Mouse (Mus musculus) hindbrain, embryonic 14.5 days (tissue): ENCODE data around the gene Fhl2. TPM values are rescaled to one million over a fixed set of nuclear protein-coding genes. Genes with fewer than 3 reads are reported as not detected.

Experiments used
- ATAC-seq: fragments of 200-750 bp; cut with Nextera tagmentation; 2 replicates; pipeline ENCODE4 v1.8.0; 2017; ENCODE audit warnings: moderate number of reproducible peaks, mild to moderate bottlenecking, moderate TSS enrichment, moderate library complexity; ENCODE audit not compliant: low FRiP score
- DNase-seq: peaks from one replicate; pipeline ENCODE4 v3.0.0-alpha.2; 2015; ENCODE audit warnings: low spot score
- H3K27ac ChIP-seq: fragments of 300-500 bp; sonication (generic); 2 replicates; pipeline ENCODE4 v1.5.1; 2014; ENCODE audit warnings: mild to moderate bottlenecking, moderate library complexity
- H3K27me3 ChIP-seq: fragments of 300-500 bp; sonication (generic); 2 replicates; pipeline ENCODE4 v1.6.1; 2014; ENCODE audit warnings: mild to moderate bottlenecking, low read length, mixed read lengths; ENCODE audit not compliant: control insufficient read depth, insufficient read depth
- H3K36me3 ChIP-seq: fragments of 300-500 bp; sonication (generic); replicated peaks from 2 replicates; pipeline ENCODE4 v1.6.1; 2014; ENCODE audit not compliant: control insufficient read depth, insufficient read depth
- H3K4me1 ChIP-seq: fragments of 300-500 bp; sonication (generic); replicated peaks from 2 replicates; pipeline ENCODE4 v1.6.1; 2014; ENCODE audit warnings: antibody characterized with exemption, low read length, mixed read lengths; ENCODE audit not compliant: control insufficient read depth, insufficient read depth
- H3K4me2 ChIP-seq: fragments of 300-500 bp; sonication (generic); replicated peaks from 2 replicates; pipeline ENCODE4 v1.6.1; 2014; ENCODE audit warnings: mild to moderate bottlenecking, moderate library complexity
- H3K4me3 ChIP-seq: fragments of 300-500 bp; sonication (generic); replicated peaks from 2 replicates; pipeline ENCODE4 v1.5.1; 2014; ENCODE audit warnings: mild to moderate bottlenecking, low read length
- H3K9ac ChIP-seq: fragments of 300-500 bp; sonication (generic); 2 replicates; pipeline ENCODE4 v1.6.1; 2014
- H3K9me3 ChIP-seq: fragments of 300-500 bp; sonication (generic); 2 replicates; pipeline ENCODE4 v1.6.1; 2016; ENCODE audit warnings: low read length; ENCODE audit not compliant: control insufficient read depth
- WGBS: fragments of 180-500 bp; shearing (Covaris S2); extraction: QIAGEN DNeasy Blood & Tissue Kit; methylation state at CpG from one replicate; pipeline ENCODE4 v1.1.7; 2014; 5-methylcytosine and 5-hydroxymethylcytosine counted together
- polyA plus RNA-seq: library from polyadenylated mRNA; unstranded; fragments of >200 nt; fragmentation: Nextera tagmentation; extraction: Ambion mirVana; gene quantifications from 2 replicates; pipeline ENCODE4 v1.2.1, GENCODE M21; 2014

The Fhl2 gene
- polyA plus RNA-seq, 1 experiment from 2014 or later: 31.4 TPM

DNA sequence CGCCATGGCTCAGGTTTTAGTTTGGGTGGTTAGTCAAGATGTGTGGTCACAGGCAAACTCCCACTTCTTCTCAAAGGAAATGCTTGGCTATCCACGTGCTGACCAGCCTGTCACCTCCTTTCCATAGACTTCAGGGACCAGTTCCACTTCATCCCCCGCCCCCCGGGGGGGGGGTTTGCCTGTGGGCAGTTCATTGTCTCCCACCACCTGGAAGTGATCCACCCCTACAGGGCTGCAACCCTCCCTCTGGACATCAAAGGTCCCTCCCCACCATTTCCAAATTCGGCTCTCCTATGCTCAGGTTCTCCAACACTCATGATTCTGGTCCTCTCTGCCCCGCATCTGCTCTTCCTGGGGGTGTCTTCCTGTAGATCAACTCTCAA, 33.7 kb downstream of the Fhl2 start:
- Histone ChIP-seq H3K4me2 (peak overlapping the region; percentile 61), H3K4me1 (0 out of 2 replicates have a peak, but pooled peaks cover 4% of the 10 kb centered on the region), H3K9ac (peak overlapping the region; percentile 76), H3K4me3 (peak overlapping the region; percentile 56), H3K36me3 (no peaks in the 10 kb centered on the region), H3K27ac (no peak overlapping the region), H3K27me3 (no peaks in the 10 kb centered on the region), H3K9me3 (no peaks in the 10 kb centered on the region)
- ATAC-seq: peak; percentile 28
- DNase-seq: no peak
- WGBS: 3% methylated on average over 5 of the region's 6 CpGs

- Histone ChIP-seq H3K27me3 (no peaks in the 10 kb centered on the region), H3K9me3 (no peaks in the 10 kb centered on the region), H3K4me2 (peak overlapping the region; percentile 61), H3K9ac (no peak overlapping the region), H3K4me3 (no peak overlapping the region), H3K27ac (no peak overlapping the region), H3K4me1 (0 out of 2 replicates have a peak, but pooled peaks cover 4% of the 10 kb centered on the region), H3K36me3 (no peaks in the 10 kb centered on the region)
- ATAC-seq (no peak), DNase-seq (no peak)
- 82% methylated on average over 3 of the region's 3 CpGs for WGBS
These were observed 34.4 kb downstream of the Fhl2 start for GRCm38 (mm10) chr1:43162394-43162793.

DNA sequence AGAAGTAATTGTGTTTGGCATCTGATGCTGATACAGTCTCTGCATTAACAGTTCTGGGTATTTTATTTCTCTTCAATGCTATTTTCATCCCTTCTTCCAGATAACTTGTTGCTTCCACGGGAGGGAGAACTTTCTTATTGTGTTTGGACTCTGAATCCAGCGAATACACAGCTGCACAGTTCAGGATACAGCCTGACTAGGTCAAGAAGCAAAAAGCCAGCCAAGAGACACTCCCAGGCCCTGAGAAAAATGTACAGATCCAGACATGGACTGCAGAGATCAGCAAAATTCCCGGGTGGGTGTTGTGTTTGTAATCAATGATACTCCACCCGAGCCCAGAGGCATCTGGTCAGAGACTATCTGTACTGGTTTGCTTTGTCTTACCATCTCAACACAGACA, 37.4 kb downstream of the Fhl2 start:
- DNase-seq: no peak
- no peaks in the 10 kb centered on the region for H3K36me3 ChIP-seq
- no peak overlapping the region for H3K4me2 ChIP-seq
- 0 out of 2 replicates have a peak, but pooled peaks cover 4% of the 10 kb centered on the region for H3K4me1 ChIP-seq
- WGBS: 72% methylated on average over 4 of the region's 4 CpGs
- H3K27ac ChIP-seq: no peak overlapping the region
- H3K9ac ChIP-seq: no peak overlapping the region
- no peaks in the 10 kb centered on the region for H3K27me3 ChIP-seq
- no peak for ATAC-seq
- H3K4me3 ChIP-seq: no peak overlapping the region
- H3K9me3 ChIP-seq: no peaks in the 10 kb centered on the region

DNA sequence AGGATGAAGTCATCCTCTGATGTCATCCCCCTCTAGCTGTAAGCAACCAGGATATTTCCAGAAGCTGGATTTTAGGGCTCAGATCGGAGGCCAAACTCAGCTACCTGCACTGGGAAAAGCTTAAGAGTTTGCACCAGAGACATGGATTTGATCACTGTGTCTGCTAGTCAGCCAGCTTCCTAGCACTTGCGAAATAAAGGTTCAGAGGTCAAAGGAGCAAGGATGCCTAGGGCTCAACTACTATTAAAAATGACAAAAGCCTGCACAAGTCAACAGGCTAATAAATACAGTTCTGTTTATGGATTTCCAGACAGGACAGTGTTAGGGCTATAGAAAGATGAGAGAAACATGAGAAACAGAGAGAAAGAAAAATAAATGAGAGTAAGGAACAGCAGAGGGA, 38.9 kb downstream of the Fhl2 start:
- Histone ChIP-seq H3K9me3 (no peaks in the 10 kb centered on the region), H3K4me3 (no peak overlapping the region), H3K4me2 (no peak overlapping the region), H3K27me3 (no peaks in the 10 kb centered on the region), H3K27ac (no peak overlapping the region), H3K36me3 (no peaks in the 10 kb centered on the region), H3K9ac (no peak overlapping the region), H3K4me1 (no peaks in the 10 kb centered on the region)
- ATAC-seq: no peak
- 93% methylated on average over 2 of the region's 2 CpGs for WGBS
- DNase-seq: no peak

GRCm38 (mm10) chr1:43154491-43154890, 42.3 kb downstream of the Fhl2 start:
- Histone ChIP-seq H3K9me3 (no peaks in the 10 kb centered on the region), H3K4me2 (no peak overlapping the region), H3K4me3 (no peak overlapping the region), H3K36me3 (no peaks in the 10 kb centered on the region; the same call in 1 of the 2 replicates), H3K9ac (no peak overlapping the region), H3K27ac (no peak overlapping the region), H3K27me3 (no peaks in the 10 kb centered on the region), H3K4me1 (no peaks in the 10 kb centered on the region)
- ATAC-seq: no peak
- no peak for DNase-seq
- 69% methylated on average over 2 of the region's 2 CpGs for WGBS

DNA sequence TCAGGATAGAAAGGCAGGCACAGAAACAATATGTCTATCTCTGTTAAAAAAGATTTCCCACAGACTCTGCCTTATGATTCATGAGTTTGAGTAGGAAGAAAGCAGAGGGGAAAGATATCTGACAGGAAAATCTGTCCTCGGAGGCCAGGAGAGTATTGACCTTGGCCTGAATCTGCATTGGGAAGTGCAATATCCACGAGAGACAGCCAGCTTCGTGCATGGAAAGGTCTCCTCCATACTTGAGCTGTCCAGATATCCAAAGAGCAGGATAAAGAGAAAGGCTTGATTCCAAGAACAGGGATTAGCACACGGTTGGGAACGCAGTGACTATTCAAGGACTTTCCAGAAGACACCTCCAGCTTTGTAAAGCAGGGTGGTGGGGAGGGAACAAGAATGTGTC, 43.2 kb downstream of the Fhl2 start:
- Histone ChIP-seq H3K4me1 (no peaks in the 10 kb centered on the region), H3K9me3 (no peaks in the 10 kb centered on the region), H3K27ac (no peak overlapping the region), H3K36me3 (no peaks in the 10 kb centered on the region; the same call in 1 of the 2 replicates), H3K9ac (no peak overlapping the region), H3K4me3 (no peak overlapping the region), H3K27me3 (no peaks in the 10 kb centered on the region), H3K4me2 (no peak overlapping the region)
- DNase-seq: no peak
- ATAC-seq: no peak
- WGBS: 85% methylated on average over 5 of the region's 5 CpGs

DNA sequence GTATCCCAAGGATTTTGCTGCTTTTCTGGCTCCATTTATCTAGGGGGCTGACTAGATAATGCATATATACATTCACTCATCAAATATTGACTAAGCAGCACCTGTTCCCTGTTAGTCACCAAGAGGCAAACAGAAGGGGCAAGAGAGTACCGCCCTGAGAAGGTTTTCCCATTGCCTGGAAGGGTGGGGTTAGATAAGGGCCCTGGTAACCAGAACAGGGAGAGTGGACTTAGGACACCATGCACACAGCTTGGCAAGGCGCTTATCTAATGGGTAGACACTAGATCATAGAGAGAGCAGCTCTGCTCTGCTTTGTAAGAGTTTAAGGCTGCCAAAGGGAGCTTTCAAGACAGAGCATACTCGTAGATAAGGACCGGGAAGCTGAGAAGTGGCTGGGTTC, 44.2 kb downstream of the Fhl2 start:
- Histone ChIP-seq H3K27me3 (no peaks in the 10 kb centered on the region), H3K27ac (no peak overlapping the region), H3K4me3 (no peak overlapping the region), H3K9me3 (no peaks in the 10 kb centered on the region), H3K36me3 (no peaks in the 10 kb centered on the region; the same call in 1 of the 2 replicates), H3K4me2 (no peak overlapping the region), H3K9ac (no peak overlapping the region), H3K4me1 (no peaks in the 10 kb centered on the region)
- DNase-seq (no peak), ATAC-seq (no peak)
- WGBS: 91% methylated on average over 4 of the region's 4 CpGs

DNA sequence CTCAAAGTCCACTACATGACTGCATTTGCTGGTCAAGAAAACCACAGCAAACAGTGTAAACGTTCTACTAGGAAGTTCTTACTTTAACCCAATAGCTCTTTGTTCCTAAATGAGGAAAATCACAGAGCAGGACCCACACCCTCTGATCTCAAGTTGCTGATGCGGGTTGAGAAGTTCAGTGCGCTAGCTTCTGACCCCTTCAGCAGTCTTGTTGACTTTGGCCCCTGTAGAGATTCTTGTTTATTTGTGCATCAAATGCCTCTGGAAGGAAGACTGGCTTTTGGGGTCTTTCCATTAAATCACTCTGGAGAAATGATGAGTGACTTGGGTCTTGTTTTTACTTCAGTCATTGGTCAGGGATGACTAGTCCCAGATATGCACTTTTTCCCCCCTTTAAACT, 46.6 kb downstream of the Fhl2 start:
- Histone ChIP-seq H3K27ac (no peak overlapping the region), H3K9ac (no peak overlapping the region), H3K4me2 (no peak overlapping the region), H3K4me3 (no peak overlapping the region), H3K27me3 (no peaks in the 10 kb centered on the region), H3K36me3 (no peaks in the 10 kb centered on the region; the same call in 1 of the 2 replicates), H3K9me3 (no peaks in the 10 kb centered on the region), H3K4me1 (no peaks in the 10 kb centered on the region)
- WGBS: 78% methylated on average over 3 of the region's 3 CpGs
- DNase-seq (no peak), ATAC-seq (no peak)

- 56% methylated on average over 2 of the region's 2 CpGs for WGBS
- ATAC-seq (no peak), DNase-seq (no peak)
These were observed 49.3 kb downstream of the Fhl2 start for GRCm38 (mm10) chr1:43147474-43147873.

GRCm38 (mm10) chr1:43145388-43145787, 51.4 kb downstream of the Fhl2 start:
- 92% methylated on average over 6 of the region's 6 CpGs for WGBS
- Histone ChIP-seq H3K27me3 (no peaks in the 10 kb centered on the region), H3K4me1 (no peaks in the 10 kb centered on the region), H3K27ac (no peak overlapping the region), H3K9ac (no peak overlapping the region), H3K4me3 (no peak overlapping the region), H3K4me2 (no peak overlapping the region), H3K36me3 (no peaks in the 10 kb centered on the region), H3K9me3 (no peaks in the 10 kb centered on the region)
- no peak for ATAC-seq
- DNase-seq: no peak

More at GRCm38 (mm10) chr1:43147474-43147873, 49.3 kb downstream of the Fhl2 start:
- Histone ChIP-seq H3K36me3 (no peaks in the 10 kb centered on the region; the same call in 1 of the 2 replicates), H3K9me3 (no peaks in the 10 kb centered on the region), H3K4me3 (no peak overlapping the region), H3K4me1 (no peaks in the 10 kb centered on the region), H3K27me3 (no peaks in the 10 kb centered on the region), H3K27ac (no peak overlapping the region), H3K9ac (no peak overlapping the region), H3K4me2 (no peak overlapping the region)
